Mouse (Mus musculus) cerebellum, adult 11 months (tissue): ENCODE measurements at regions not wholly inside any gene's neighbourhood (a gene's known extent, or its start where the extent isn't known, plus 50 kb on each side); places are given as distances from the start of the nearest gene placed in this dataset.
A peak's percentile ranks its signal among the peaks of the same experiment; 100 is the strongest.

Experiments used
- DNase-seq: peaks from one replicate; pipeline ENCODE4 v3.0.0; 2022

- no peak for DNase-seq
These were observed 189.5 kb downstream of the Zfp462 start for GRCm38 (mm10) chr4:55134339-55134738.

GRCm38 (mm10) chr4:55134791-55135190 is 189.9 kb downstream of the Zfp462 start:
- no peak for DNase-seq

GRCm38 (mm10) chr4:55136283-55136682 is 191.4 kb downstream of the Zfp462 start:
- DNase-seq: no peak

- DNase-seq: no peak
These were observed 193.0 kb downstream of the Zfp462 start for GRCm38 (mm10) chr4:55137781-55138394.

GRCm38 (mm10) chr4:55141317-55141716 is 196.5 kb downstream of the Zfp462 start:
- DNase-seq: no peak

GRCm38 (mm10) chr4:55141923-55142732 is 197.3 kb downstream of the Zfp462 start:
- no peak for DNase-seq

GRCm38 (mm10) chr4:55143400-55143799 is 198.6 kb downstream of the Zfp462 start:
- no peak for DNase-seq

GRCm38 (mm10) chr4:55144995-55145394 is 200.1 kb downstream of the Zfp462 start:
- no peak for DNase-seq

GRCm38 (mm10) chr4:55145968-55146367 is 201.1 kb downstream of the Zfp462 start:
- DNase-seq: no peak

GRCm38 (mm10) chr4:55148380-55148779 is 201.5 kb upstream of the Rad23b start:
- no peak for DNase-seq

GRCm38 (mm10) chr4:55154556-55154955 is 195.3 kb upstream of the Rad23b start:
- DNase-seq: no peak

GRCm38 (mm10) chr4:55158166-55158739 is 191.6 kb upstream of the Rad23b start:
- no peak for DNase-seq

- no peak for DNase-seq
These were observed 183.6 kb upstream of the Rad23b start for GRCm38 (mm10) chr4:55166266-55166665.

- DNase-seq: no peak
These were observed 180.8 kb upstream of the Rad23b start for GRCm38 (mm10) chr4:55169063-55169462.

GRCm38 (mm10) chr4:55172334-55172891 is 177.4 kb upstream of the Rad23b start:
- DNase-seq: peak; percentile 17

- DNase-seq: no peak
These were observed 173.8 kb upstream of the Rad23b start for GRCm38 (mm10) chr4:55176026-55176425.

- DNase-seq: no peak
These were observed 170.4 kb upstream of the Rad23b start for GRCm38 (mm10) chr4:55179456-55179855.

- no peak for DNase-seq
These were observed 166.3 kb upstream of the Rad23b start for GRCm38 (mm10) chr4:55183519-55183918.

- DNase-seq: no peak
These were observed 161.1 kb upstream of the Rad23b start for GRCm38 (mm10) chr4:55188716-55189115.

- no peak for DNase-seq
These were observed 159.3 kb upstream of the Rad23b start for GRCm38 (mm10) chr4:55190586-55190985.

- DNase-seq: no peak
These were observed 155.8 kb upstream of the Rad23b start for GRCm38 (mm10) chr4:55194061-55194460.

GRCm38 (mm10) chr4:55194552-55194951 is 155.3 kb upstream of the Rad23b start:
- DNase-seq: no peak
